Mouse (Mus musculus): Measurements from ENCODE around the gene Fut8.

- TF ChIP-seq CTCF (IDR thresholded peaks at IDR 0.05; ENCODE audit: control insufficient read depth, insufficient read depth, low read length) (no peak), POLR2A (IDR thresholded peaks at IDR 0.05; ENCODE audit: borderline replicate concordance, control insufficient read depth, low read depth, low read length) (no peak)
Observed at GRCm38 (mm10) chr12:77500439-77501055, 262.6 kb downstream of the Fut8 start.

All from bone marrow, adult 2 months (tissue).